Mouse (Mus musculus): ENCODE data around the gene Arl4d. TPM values are rescaled to one million over a fixed set of nuclear protein-coding genes. Genes with fewer than 3 reads are reported as not detected.
"Not testable (repeated sequence)": the region's sequence is repeated elsewhere in the genome, so short reads cannot be mapped to it uniquely, and the experiment has no call there.

Gene Arl4d
- polyA plus RNA-seq, 1 experiment from 2014 or later: 8.4 TPM

- WGBS: 2% methylated on average over 3 of the region's 3 CpGs
- Histone ChIP-seq H3K27me3 (0 out of 2 replicates have a peak, but pooled peaks cover 7% of the 10 kb centered on the region), H3K9ac (replicated peaks) (peak overlapping the region; percentile 71), H3K4me2 (replicated peaks) (peak overlapping the region; percentile 48), H3K36me3 (no peaks in the 10 kb centered on the region), H3K4me3 (replicated peaks) (peak overlapping the region; percentile 28), H3K4me1 (replicated peaks) (peaks cover 5% of the 10 kb centered on the region; the same call in 1 of the 2 replicates), H3K9me3 (no peaks in the 10 kb centered on the region), H3K27ac (peak overlapping the region; percentile 96)
- peak; percentile 66; the same call in 1 of the 2 replicates for ATAC-seq
These were observed 7.8 kb upstream of the Arl4d start for GRCm38 (mm10) chr11:101657528-101657885.

- ATAC-seq: peak; percentile 93
- WGBS: under 1% methylated on average over 38 of the region's 40 CpGs
- H3K4me2 ChIP-seq (replicated peaks): peak overlapping the region; percentile 48
These were observed 7.2 kb upstream of the Arl4d start for GRCm38 (mm10) chr11:101657886-101658750.

GRCm38 (mm10) chr11:101658751-101659558, 6.4 kb upstream of the Arl4d start:
- Histone ChIP-seq H3K4me1 (replicated peaks) (peaks cover 5% of the 10 kb centered on the region; the same call in 1 of the 2 replicates), H3K27ac (peak overlapping the region; percentile 83), H3K9ac (replicated peaks) (no peak overlapping the region), H3K36me3 (no peaks in the 10 kb centered on the region), H3K9me3 (no peaks in the 10 kb centered on the region), H3K4me3 (replicated peaks) (no peak overlapping the region), H3K27me3 (0 out of 2 replicates have a peak, but pooled peaks cover 7% of the 10 kb centered on the region), H3K4me2 (replicated peaks) (no peak overlapping the region)
- no peak for ATAC-seq
- 33% methylated on average over 10 of the region's 10 CpGs for WGBS

More at GRCm38 (mm10) chr11:101657886-101658750, 7.2 kb upstream of the Arl4d start:
- H3K36me3 ChIP-seq; H3K27me3 ChIP-seq; H3K9me3 ChIP-seq; H3K4me1 ChIP-seq (replicated peaks): not testable (repeated sequence)
- Histone ChIP-seq H3K4me3 (replicated peaks) (peak overlapping the region; percentile 28), H3K27ac (peak overlapping the region; percentile 96), H3K9ac (replicated peaks) (peak overlapping the region; percentile 71)

GRCm38 (mm10) chr11:101661191-101661590, 4.2 kb upstream of the Arl4d start:
- 0 out of 2 replicates have a peak, but pooled peaks cover under 1% of the 10 kb centered on the region for H3K27me3 ChIP-seq
- H3K9ac ChIP-seq (replicated peaks): no peak overlapping the region
- peaks cover 13% of the 10 kb centered on the region for H3K4me1 ChIP-seq (replicated peaks)
- H3K9me3 ChIP-seq: no peaks in the 10 kb centered on the region
- WGBS: 82% methylated on average over 7 of the region's 7 CpGs
- no peaks in the 10 kb centered on the region for H3K36me3 ChIP-seq
- H3K27ac ChIP-seq: no peak overlapping the region
- no peak for ATAC-seq
- no peak overlapping the region for H3K4me3 ChIP-seq (replicated peaks)
- H3K4me2 ChIP-seq (replicated peaks): no peak overlapping the region

GRCm38 (mm10) chr11:101661786-101662185, 3.6 kb upstream of the Arl4d start:
- H3K4me3 ChIP-seq (replicated peaks): no peak overlapping the region
- 83% methylated on average over 5 of the region's 5 CpGs for WGBS
- peaks cover 15% of the 10 kb centered on the region for H3K4me1 ChIP-seq (replicated peaks)
- no peaks in the 10 kb centered on the region for H3K36me3 ChIP-seq
- H3K9me3 ChIP-seq: no peaks in the 10 kb centered on the region
- H3K27me3 ChIP-seq: peaks cover 6% of the 10 kb centered on the region
- H3K9ac ChIP-seq (replicated peaks): no peak overlapping the region
- H3K4me2 ChIP-seq (replicated peaks): no peak overlapping the region
- ATAC-seq: no peak
- H3K27ac ChIP-seq: no peak overlapping the region

- no peak overlapping the region for H3K9ac ChIP-seq (replicated peaks)
- H3K27me3 ChIP-seq: peaks cover 10% of the 10 kb centered on the region
- H3K9me3 ChIP-seq: no peaks in the 10 kb centered on the region
- no peak overlapping the region for H3K27ac ChIP-seq
- H3K4me1 ChIP-seq (replicated peaks): peaks cover 21% of the 10 kb centered on the region
- H3K36me3 ChIP-seq: no peaks in the 10 kb centered on the region
- H3K4me3 ChIP-seq (replicated peaks): no peak overlapping the region
- no peak overlapping the region for H3K4me2 ChIP-seq (replicated peaks)
- 75% methylated on average over 11 of the region's 11 CpGs for WGBS
- ATAC-seq: no peak
These were observed 1.9 kb upstream of the Arl4d start for GRCm38 (mm10) chr11:101663229-101664027.

GRCm38 (mm10) chr11:101665636-101665992, 273 bp downstream of the Arl4d start:
- Histone ChIP-seq H3K4me1 (replicated peaks) (peaks cover 29% of the 10 kb centered on the region), H3K9me3 (no peaks in the 10 kb centered on the region), H3K4me3 (replicated peaks) (peak overlapping the region; percentile 59), H3K4me2 (replicated peaks) (peak overlapping the region; percentile 80), H3K36me3 (no peaks in the 10 kb centered on the region), H3K27ac (peak overlapping the region; percentile 88), H3K9ac (replicated peaks) (peak overlapping the region; percentile 79), H3K27me3 (peaks cover 10% of the 10 kb centered on the region)
- ATAC-seq: no peak
- 1% methylated on average over 24 of the region's 24 CpGs for WGBS

GRCm38 (mm10) chr11:101666626-101667345, 1.4 kb downstream of the Arl4d start:
- no peaks in the 10 kb centered on the region for H3K36me3 ChIP-seq
- H3K27ac ChIP-seq: no peak overlapping the region
- no peaks in the 10 kb centered on the region for H3K9me3 ChIP-seq
- H3K4me1 ChIP-seq (replicated peaks): peaks cover 29% of the 10 kb centered on the region
- peak overlapping the region; percentile 36; the same call in 1 of the 2 replicates for H3K9ac ChIP-seq (replicated peaks)
- peaks cover 10% of the 10 kb centered on the region for H3K27me3 ChIP-seq
- H3K4me2 ChIP-seq (replicated peaks): peak overlapping the region; percentile 80
- WGBS: 84% methylated on average over 28 of the region's 28 CpGs
- peak overlapping the region; percentile 59 for H3K4me3 ChIP-seq (replicated peaks)
- ATAC-seq: no peak

- peaks cover 29% of the 10 kb centered on the region for H3K4me1 ChIP-seq (replicated peaks)
- H3K27ac ChIP-seq: no peak overlapping the region
- no peak for ATAC-seq
- no peak overlapping the region for H3K9ac ChIP-seq (replicated peaks)
- no peaks in the 10 kb centered on the region for H3K9me3 ChIP-seq
- H3K4me2 ChIP-seq (replicated peaks): peak overlapping the region; percentile 80
- no peak overlapping the region for H3K4me3 ChIP-seq (replicated peaks)
- 74% methylated on average over 14 of the region's 14 CpGs for WGBS
- peaks cover 10% of the 10 kb centered on the region for H3K27me3 ChIP-seq
- H3K36me3 ChIP-seq: no peaks in the 10 kb centered on the region
These were observed 2.7 kb downstream of the Arl4d start for GRCm38 (mm10) chr11:101667871-101668532.

- H3K9me3 ChIP-seq: no peaks in the 10 kb centered on the region
- H3K27me3 ChIP-seq: peaks cover 10% of the 10 kb centered on the region
- 57% methylated on average over 13 of the region's 13 CpGs for WGBS
- no peak overlapping the region for H3K27ac ChIP-seq
- H3K4me3 ChIP-seq (replicated peaks): no peak overlapping the region
- H3K4me1 ChIP-seq (replicated peaks): peaks cover 29% of the 10 kb centered on the region
- no peak overlapping the region for H3K9ac ChIP-seq (replicated peaks)
- H3K4me2 ChIP-seq (replicated peaks): no peak overlapping the region
- H3K36me3 ChIP-seq: no peaks in the 10 kb centered on the region
- ATAC-seq: no peak
These were observed 3.4 kb downstream of the Arl4d start for GRCm38 (mm10) chr11:101668546-101669261.
